Mouse (Mus musculus): ENCODE measurements around the gene Hspa14. TPM values are rescaled to one million over a fixed set of nuclear protein-coding genes. Genes with fewer than 3 reads are reported as not detected.

Gene Hspa14
- polyA plus RNA-seq, 1 experiment from 2014 or later, result 93.7 TPM

DNA sequence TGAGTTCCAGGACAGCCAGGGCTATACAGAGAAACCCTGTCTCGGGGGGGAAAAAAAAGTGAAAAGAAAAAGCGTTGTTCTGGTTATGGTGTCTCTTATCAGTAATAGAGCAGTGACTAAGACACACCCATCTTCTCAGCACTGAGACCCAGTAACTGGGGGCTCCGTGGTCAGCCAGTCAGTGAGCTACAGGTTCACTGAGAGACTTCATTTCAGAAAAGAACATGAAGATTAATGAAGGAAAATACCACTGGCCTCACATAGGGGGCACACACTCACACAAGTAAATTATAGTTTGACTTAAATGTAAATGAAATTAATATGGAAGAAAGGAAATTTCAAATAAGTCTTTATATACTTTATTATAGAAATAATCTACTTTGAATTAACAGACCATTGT is 32.4 kb downstream of the Hspa14 start:
- Histone ChIP-seq H3K4me3 (replicated peaks) (no peak overlapping the region), H3K9me3 (no peaks in the 10 kb centered on the region), H3K4me2 (no peak overlapping the region), H3K36me3 (no peaks in the 10 kb centered on the region), H3K27ac (no peak overlapping the region), H3K9ac (no peak overlapping the region), H3K4me1 (0 out of 2 replicates have a peak, but pooled peaks cover 3% of the 10 kb centered on the region), H3K27me3 (replicated peaks) (no peaks in the 10 kb centered on the region)
- WGBS, result 76% methylated on average over 3 of the region's 3 CpGs
- ATAC-seq (ENCODE audit: insufficient read depth, low FRiP score, low read depth), result peak; percentile 39; the same call in 1 of the 2 replicates

DNA sequence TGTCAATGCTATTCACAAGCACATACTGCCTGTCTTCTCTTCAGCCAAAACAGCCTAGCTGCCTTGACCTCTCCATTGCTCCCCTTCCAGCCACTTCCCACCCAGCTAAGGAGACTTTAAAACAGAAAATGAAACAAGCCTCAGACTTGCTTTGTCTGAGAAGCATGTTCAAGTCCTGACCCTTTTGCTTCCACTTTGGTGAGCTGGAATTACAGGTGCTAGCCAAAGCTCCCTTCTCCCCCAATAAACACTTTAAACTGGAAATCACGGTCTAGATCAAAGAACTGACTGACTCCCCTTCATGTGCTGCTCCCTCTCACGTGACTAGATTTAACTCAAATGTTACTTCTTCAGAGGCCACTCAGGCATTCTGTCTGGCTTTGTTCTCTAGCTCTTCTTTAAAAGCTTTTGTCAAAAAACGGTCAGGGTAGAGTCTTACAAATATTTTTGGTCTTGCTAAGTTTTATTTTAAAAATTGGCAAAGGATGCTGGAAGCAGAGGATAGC is 36.8 kb downstream of the Hspa14 start:
- Histone ChIP-seq H3K4me1 (peaks cover 6% of the 10 kb centered on the region; the same call in 1 of the 2 replicates), H3K27me3 (replicated peaks) (no peaks in the 10 kb centered on the region), H3K9me3 (no peaks in the 10 kb centered on the region), H3K9ac (no peak overlapping the region), H3K27ac (no peak overlapping the region), H3K4me3 (replicated peaks) (no peak overlapping the region), H3K4me2 (peak overlapping the region; percentile 62; the same call in 1 of the 2 replicates), H3K36me3 (no peaks in the 10 kb centered on the region)
- WGBS, result 64% methylated on average over 3 of the region's 3 CpGs
- no peak for ATAC-seq (ENCODE audit: insufficient read depth, low FRiP score, low read depth)

DNA sequence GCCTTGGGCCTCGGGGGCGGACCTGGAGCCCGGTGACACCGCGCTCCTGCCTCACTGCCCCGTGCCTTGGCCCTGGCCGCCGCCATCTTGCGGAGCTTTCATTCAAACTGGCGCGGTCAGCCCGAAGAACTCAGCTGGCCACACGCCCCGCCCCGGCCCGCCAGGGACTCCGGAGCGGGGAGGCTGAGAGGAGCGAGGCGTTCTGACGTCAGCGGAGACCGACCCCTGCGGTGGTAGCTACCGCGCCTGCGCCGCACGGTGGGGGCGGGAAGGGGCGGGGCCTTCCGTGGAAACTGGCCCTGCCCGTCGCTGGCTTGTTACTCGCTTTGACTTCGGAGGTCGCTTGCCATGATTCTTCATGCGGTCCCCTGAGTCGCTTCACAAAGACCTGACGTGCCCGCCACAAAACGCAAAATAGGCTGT is 37.7 kb downstream of the Hspa14 start, which contains the start of gene Suv39h2:
Gene Suv39h2 (minus strand): TSS at position 171 of the 423 bp plus-strand sequence.
- Histone ChIP-seq H3K9me3 (no peaks in the 10 kb centered on the region), H3K27ac (peak within 1 kb of the TSS; percentile 88), H3K9ac (peak within 1 kb of the TSS; percentile 68), H3K4me2 (peak within 1 kb of the TSS; percentile 62), H3K4me1 (peaks cover 6% of the 10 kb centered on the region; the same call in 1 of the 2 replicates), H3K36me3 (no peaks in the 10 kb centered on the region), H3K4me3 (replicated peaks) (peak within 1 kb of the TSS; percentile 86), H3K27me3 (replicated peaks) (no peaks in the 10 kb centered on the region)
- WGBS, result 1% methylated on average over 42 of the region's 42 CpGs
- ATAC-seq (ENCODE audit: insufficient read depth, low FRiP score, low read depth), result peak; percentile 98

DNA sequence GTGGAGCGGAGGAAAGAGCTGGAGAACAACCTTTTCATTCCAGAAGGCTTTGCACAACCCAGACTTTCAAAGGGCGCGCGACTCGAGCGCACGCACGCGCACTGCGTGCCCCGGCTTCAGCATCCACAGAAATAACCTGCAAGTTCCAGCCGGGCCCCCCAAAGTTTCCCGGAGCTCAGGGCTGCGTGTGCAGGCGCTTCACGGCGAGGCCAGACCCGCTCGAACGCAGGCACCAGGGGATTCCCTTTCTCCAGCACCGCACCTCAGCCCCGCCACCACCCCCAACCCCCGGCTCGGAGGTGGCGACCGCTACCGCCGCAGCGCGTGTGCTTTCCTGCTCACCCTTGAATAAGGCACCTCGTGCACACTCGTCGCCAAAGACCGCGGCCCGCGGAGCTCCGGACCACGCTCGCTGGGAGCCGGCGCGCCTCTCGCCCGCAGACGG is 38.2 kb downstream of the Hspa14 start:
- H3K27ac ChIP-seq, result peak overlapping the region; percentile 88
- under 1% methylated on average over 45 of the region's 46 CpGs for WGBS
- peak overlapping the region; percentile 62 for H3K4me2 ChIP-seq
- peak; percentile 70 for ATAC-seq (ENCODE audit: insufficient read depth, low FRiP score, low read depth)
- H3K9ac ChIP-seq, result peak overlapping the region; percentile 68
- no peaks in the 10 kb centered on the region for H3K36me3 ChIP-seq
- no peaks in the 10 kb centered on the region for H3K9me3 ChIP-seq
- peak overlapping the region; percentile 86 for H3K4me3 ChIP-seq (replicated peaks)
- H3K27me3 ChIP-seq (replicated peaks), result no peaks in the 10 kb centered on the region
- peaks cover 6% of the 10 kb centered on the region; the same call in 1 of the 2 replicates for H3K4me1 ChIP-seq

DNA sequence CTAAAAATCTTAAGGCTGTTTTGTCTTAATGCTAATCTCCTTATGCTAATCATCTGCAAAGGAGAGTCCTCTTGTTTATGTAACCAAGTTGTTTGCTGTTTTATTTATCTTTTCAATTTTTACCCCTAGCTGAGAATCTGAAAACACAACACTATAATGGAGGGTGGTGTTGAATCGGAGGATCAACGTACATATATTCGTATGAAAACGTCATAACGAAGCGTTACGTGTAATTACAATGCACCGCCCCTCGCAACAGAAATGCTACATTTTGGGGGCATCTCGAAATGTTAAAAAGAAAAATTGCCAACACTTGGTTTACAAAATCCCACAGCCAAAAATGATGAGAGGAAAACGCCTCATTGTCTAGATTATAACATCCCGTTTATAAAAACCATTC is 38.7 kb downstream of the Hspa14 start:
- no peak for ATAC-seq (ENCODE audit: insufficient read depth, low FRiP score, low read depth)

DNA sequence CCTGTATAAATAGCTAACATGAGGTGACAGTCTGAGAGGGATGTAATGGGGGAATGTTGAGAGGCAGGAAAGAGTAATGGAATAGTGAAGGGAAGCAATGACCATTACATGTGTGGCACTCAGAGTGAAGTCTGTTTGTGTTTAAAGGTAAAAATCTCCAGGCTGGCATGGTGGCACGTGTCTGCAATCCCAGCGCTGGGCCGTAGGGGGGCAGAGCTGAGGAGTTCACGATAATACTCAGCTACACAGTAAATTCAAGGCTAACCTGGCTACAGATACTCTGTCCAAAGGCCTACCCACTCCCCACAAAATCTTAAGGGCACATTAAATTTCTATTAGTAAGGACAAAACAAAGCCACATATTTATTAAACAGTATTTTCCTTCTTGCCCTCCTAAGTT is 56.0 kb downstream of the Hspa14 start:
- Histone ChIP-seq H3K4me2 (no peak overlapping the region), H3K36me3 (0 out of 2 replicates have a peak, but pooled peaks cover 11% of the 10 kb centered on the region), H3K4me1 (no peaks in the 10 kb centered on the region), H3K27me3 (replicated peaks) (no peaks in the 10 kb centered on the region), H3K9ac (no peak overlapping the region), H3K27ac (no peak overlapping the region), H3K9me3 (no peaks in the 10 kb centered on the region), H3K4me3 (replicated peaks) (no peak overlapping the region)
- WGBS, result 76% methylated on average over 4 of the region's 4 CpGs
- no peak for ATAC-seq (ENCODE audit: insufficient read depth, low FRiP score, low read depth)

More for the DNA sequence above, 38.7 kb downstream of the Hspa14 start:
- Histone ChIP-seq H3K4me1 (peaks cover 6% of the 10 kb centered on the region; the same call in 1 of the 2 replicates), H3K4me3 (replicated peaks) (peak overlapping the region; percentile 86), H3K9me3 (no peaks in the 10 kb centered on the region), H3K36me3 (no peaks in the 10 kb centered on the region), H3K27me3 (replicated peaks) (no peaks in the 10 kb centered on the region), H3K9ac (peak overlapping the region; percentile 30; the same call in 1 of the 2 replicates), H3K27ac (peak overlapping the region; percentile 88), H3K4me2 (peak overlapping the region; percentile 62)
- under 1% methylated on average over 12 of the region's 12 CpGs for WGBS

DNA sequence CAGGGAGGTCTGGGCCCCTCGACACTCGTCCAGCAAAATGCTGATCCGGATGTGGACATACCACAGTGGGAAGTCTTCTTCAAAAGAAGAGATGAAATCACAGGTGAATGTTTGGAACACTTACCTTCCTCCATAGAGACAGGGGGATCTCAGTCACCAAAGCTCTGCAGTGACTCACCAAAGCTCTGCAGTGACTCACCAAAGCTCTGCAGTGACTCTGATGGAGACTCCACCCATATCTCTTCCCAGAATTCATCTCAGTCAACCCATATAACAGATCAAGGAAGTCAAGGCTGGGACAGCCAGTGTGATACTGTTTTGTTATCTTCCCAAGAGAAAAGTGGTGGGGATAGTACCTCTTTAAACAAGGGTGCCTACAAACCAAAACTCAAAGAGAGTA is 59.5 kb downstream of the Hspa14 start:
- ATAC-seq (ENCODE audit: insufficient read depth, low FRiP score, low read depth), result no peak
- Histone ChIP-seq H3K4me1 (no peaks in the 10 kb centered on the region), H3K9me3 (no peaks in the 10 kb centered on the region), H3K4me2 (no peak overlapping the region), H3K27ac (no peak overlapping the region), H3K4me3 (replicated peaks) (no peak overlapping the region), H3K9ac (no peak overlapping the region), H3K27me3 (replicated peaks) (no peaks in the 10 kb centered on the region), H3K36me3 (0 out of 2 replicates have a peak, but pooled peaks cover 11% of the 10 kb centered on the region)
- WGBS, result 93% methylated on average over 3 of the region's 3 CpGs

DNA sequence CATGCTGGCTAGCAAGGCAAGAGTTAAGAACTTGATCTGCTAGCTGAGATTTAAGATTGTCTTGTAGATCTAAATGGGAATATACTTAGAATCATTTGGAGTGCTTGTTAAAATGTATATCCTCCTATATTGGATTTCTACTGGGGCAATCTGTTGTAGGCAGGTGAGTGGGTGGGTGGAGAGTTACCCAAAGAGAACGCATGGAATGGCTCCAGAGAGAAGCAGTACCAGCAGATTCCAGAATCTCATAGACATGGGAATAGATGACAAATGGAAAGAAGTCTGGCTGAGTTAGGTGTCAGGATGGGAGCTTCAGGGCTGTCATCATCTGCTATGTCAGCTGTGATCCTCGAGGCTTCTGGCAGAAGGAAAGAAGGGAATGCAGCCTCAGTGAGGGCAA is 63.2 kb downstream of the Hspa14 start:
- WGBS, result 68% methylated on average over 2 of the region's 2 CpGs
- no peaks in the 10 kb centered on the region for H3K4me1 ChIP-seq
- no peak overlapping the region for H3K9ac ChIP-seq
- no peaks in the 10 kb centered on the region for H3K27me3 ChIP-seq (replicated peaks)
- no peak overlapping the region for H3K4me2 ChIP-seq
- H3K9me3 ChIP-seq, result no peaks in the 10 kb centered on the region
- no peak for ATAC-seq (ENCODE audit: insufficient read depth, low FRiP score, low read depth)
- H3K36me3 ChIP-seq, result 0 out of 2 replicates have a peak, but pooled peaks cover 5% of the 10 kb centered on the region
- no peak overlapping the region for H3K4me3 ChIP-seq (replicated peaks)
- H3K27ac ChIP-seq, result no peak overlapping the region

DNA sequence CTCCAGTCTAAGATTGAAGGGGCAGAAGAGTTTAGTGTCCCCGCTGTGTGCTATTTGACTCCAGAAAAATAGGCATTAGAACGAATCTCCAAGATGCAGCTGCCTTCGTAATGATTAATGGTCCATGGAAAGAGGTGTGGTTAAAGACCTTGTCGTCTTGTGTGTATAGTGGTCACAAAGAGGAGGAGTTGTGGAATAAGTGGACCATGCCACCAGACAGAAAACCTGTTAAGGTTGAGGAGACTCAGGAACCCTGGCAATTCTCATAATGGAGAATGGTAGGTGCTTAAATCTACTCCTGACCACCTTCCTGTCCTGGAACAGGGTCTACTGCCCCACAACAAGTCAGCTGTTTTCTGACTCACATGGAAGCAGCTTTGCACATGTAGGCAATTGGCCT is 66.6 kb downstream of the Hspa14 start:
- Histone ChIP-seq H3K4me3 (replicated peaks) (no peak overlapping the region), H3K9me3 (no peaks in the 10 kb centered on the region), H3K9ac (no peak overlapping the region), H3K4me1 (no peaks in the 10 kb centered on the region), H3K27me3 (replicated peaks) (no peaks in the 10 kb centered on the region), H3K27ac (no peak overlapping the region), H3K4me2 (no peak overlapping the region), H3K36me3 (peaks cover 5% of the 10 kb centered on the region; the same call in 1 of the 2 replicates)
- 78% methylated on average over 4 of the region's 4 CpGs for WGBS
- no peak for ATAC-seq (ENCODE audit: insufficient read depth, low FRiP score, low read depth)

DNA sequence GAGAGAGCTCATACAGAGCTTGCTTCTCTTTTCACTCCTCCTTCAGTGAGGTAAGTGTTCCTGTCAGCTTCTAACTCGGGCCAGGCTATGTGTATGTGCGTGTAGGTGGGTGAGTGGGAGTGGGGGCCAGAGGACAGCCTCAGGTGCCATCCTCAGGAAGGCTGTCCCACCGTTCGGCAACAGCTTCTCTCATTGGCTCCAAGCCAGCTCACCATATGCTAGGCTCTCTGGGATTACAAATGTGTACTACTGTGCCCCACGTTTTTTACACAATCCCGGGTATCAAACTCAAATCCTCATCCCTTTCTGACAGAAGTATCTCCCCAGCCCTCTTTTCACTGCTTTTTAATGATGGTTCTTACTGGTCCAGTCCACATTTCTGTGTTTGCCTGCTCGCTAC is 68.4 kb downstream of the Hspa14 start:
- H3K4me3 ChIP-seq (replicated peaks), result no peak overlapping the region
- H3K9me3 ChIP-seq, result no peaks in the 10 kb centered on the region
- no peak overlapping the region for H3K4me2 ChIP-seq
- peaks cover 5% of the 10 kb centered on the region; the same call in 1 of the 2 replicates for H3K36me3 ChIP-seq
- H3K9ac ChIP-seq, result no peak overlapping the region
- no peaks in the 10 kb centered on the region for H3K27me3 ChIP-seq (replicated peaks)
- 60% methylated on average over 7 of the region's 7 CpGs for WGBS
- H3K4me1 ChIP-seq, result no peaks in the 10 kb centered on the region
- H3K27ac ChIP-seq, result no peak overlapping the region
- no peak for ATAC-seq (ENCODE audit: insufficient read depth, low FRiP score, low read depth)
